Mouse (Mus musculus): ENCODE measurements around the gene 2310007B03Rik.

DNA sequence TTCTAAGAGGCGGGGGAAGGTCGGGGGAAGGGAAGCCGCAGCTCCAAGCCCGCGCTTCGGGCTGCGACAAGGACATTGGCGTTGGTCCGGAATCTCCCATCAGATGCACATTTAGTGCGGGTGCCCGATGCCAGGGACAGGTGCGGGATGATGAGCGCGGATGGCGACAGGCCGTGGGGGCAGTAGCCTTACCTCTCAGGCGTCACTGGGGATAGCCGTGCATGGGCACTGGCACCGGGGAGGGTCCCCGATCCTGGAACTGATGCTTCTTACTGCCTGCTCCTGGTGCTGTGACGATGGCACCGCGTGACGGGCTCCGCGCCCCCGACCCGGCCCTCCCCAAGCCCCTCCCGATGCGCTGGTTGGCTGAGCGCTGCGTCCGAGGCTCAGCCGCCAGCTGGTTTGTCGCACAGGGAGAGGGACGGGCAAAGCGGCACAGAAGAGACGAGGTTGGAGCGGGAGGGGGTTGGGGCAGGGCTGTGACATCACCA is 59.1 kb downstream of the 2310007B03Rik start, which contains the start of gene Kif1a:
- TF ChIP-seq CTCF (IDR thresholded peaks at IDR 0.05; ENCODE audit: borderline replicate concordance, insufficient read depth, low read depth, low read length), result no peak
- peak; percentile 82 for TF ChIP-seq POLR2A (IDR thresholded peaks at IDR 0.05; ENCODE audit: borderline replicate concordance, insufficient read depth, low read length)

Data from cerebellum, adult 2 months (tissue).